ENCODE assay signal across 12 mouse cellular contexts in the genomic region with DNA sequence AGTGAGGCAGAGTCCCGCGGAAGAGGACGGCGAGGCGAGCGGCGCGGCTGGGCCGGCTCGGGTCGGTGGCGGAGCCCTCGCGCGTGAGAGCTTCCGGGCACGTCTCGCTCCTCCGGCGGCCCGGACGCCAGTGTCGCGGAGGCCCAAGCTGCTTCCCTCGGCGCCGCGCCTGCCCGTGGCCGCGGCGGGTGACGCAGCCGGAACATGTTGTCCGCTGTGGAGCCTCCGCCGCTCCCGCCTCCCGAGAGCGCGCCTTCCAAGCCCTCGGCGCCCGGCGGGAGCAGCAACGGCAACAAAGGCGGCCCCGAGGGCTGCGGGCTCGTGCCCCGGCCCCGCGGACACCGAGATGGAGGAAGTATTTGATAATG. TPM values are rescaled to one million over a fixed set of nuclear protein-coding genes. Genes with fewer than 3 reads are reported as not detected.
DNase-seq lines count a peak whose midpoint lies in the region; ATAC-seq and TF ChIP-seq lines count a peak whose summit lies in the region.
"Not testable (repeated sequence)": the region's sequence is repeated elsewhere in the genome, so short reads cannot be mapped to it uniquely, and the experiment has no call there.
"Had no signal": no experiment of that assay in that cellular context is flagged by ENCODE, and none has a peak within 500 bp of the region (broad histone marks: within the 10 kb centered on the region; RNA-seq: fewer than 3 reads in every experiment).

No protein-coding gene starts in this region.

- not testable (repeated sequence) for H3K27me3 ChIP-seq in forebrain, embryonic 11.5 days (ENCODE audit: control insufficient read depth, insufficient read depth, low read length); heart, embryonic 14.5 days (ENCODE audit: control insufficient read depth, insufficient read depth, low read length); hindbrain, postnatal 0 days (ENCODE audit: insufficient read depth, low read length); limb, embryonic 13.5 days; lung, embryonic 15.5 days

- WGBS in forebrain, embryonic 11.5 days = 26% methylated on average over 54 of the region's 54 CpGs
- WGBS in heart, embryonic 14.5 days = 25% methylated on average over 54 of the region's 54 CpGs
- WGBS in hindbrain, postnatal 0 days = 34% methylated on average over 54 of the region's 54 CpGs
- 24% methylated on average over 54 of the region's 54 CpGs for WGBS in limb, embryonic 13.5 days
- 23% methylated on average over 52 of the region's 54 CpGs for WGBS in lung, embryonic 15.5 days

- DNase-seq in ZHBTc4 (ENCODE audit: low read depth, low spot score) = peak; percentile 48
- peak; percentile 45 for DNase-seq in forebrain, embryonic 11.5 days (ENCODE audit: low spot score)
- DNase-seq in hindbrain, postnatal 0 days (ENCODE audit: low spot score) = peak; percentile 0
- DNase-seq in neural tube, embryonic 10.5 days (ENCODE audit: extremely low spot score, low spot score) = peak; percentile 13
- peak; percentile 34 for DNase-seq in yolk sac, embryonic 10.5 days (ENCODE audit: low spot score)

- ATAC-seq in forebrain, embryonic 11.5 days (replicated peaks; ENCODE audit: low FRiP score) = 0 out of 2 replicates have a peak, but pooled peaks have one; percentile 30
- ATAC-seq in heart, embryonic 14.5 days (ENCODE audit: insufficient number of reproducible peaks, insufficient read depth, low FRiP score, low read depth); hindbrain, postnatal 0 days; limb, embryonic 13.5 days (ENCODE audit: low FRiP score, low read depth): not testable (repeated sequence)
- ATAC-seq in lung, embryonic 15.5 days (ENCODE audit: borderline replicate concordance, extremely low read depth, low FRiP score, low TSS enrichment) = 0 out of 2 replicates have a peak, but pooled peaks have one; percentile 14

- not testable (repeated sequence) for H3K27ac ChIP-seq in forebrain, embryonic 11.5 days (ENCODE audit: low read depth, low read length); heart, embryonic 14.5 days (replicated peaks in 1 of 2; ENCODE audit: control insufficient read depth in 1 of 2, insufficient read depth in 1 of 2, low read depth in 2 of 2, low read length in 2 of 2); hindbrain, postnatal 0 days; limb, embryonic 13.5 days; lung, embryonic 15.5 days

- not testable (repeated sequence) for H3K4me3 ChIP-seq in forebrain, embryonic 11.5 days (ENCODE audit: low read depth, low read length); lung, embryonic 15.5 days
- H3K4me3 ChIP-seq in heart, embryonic 14.5 days (ENCODE audit: control insufficient read depth in 1 of 2, insufficient read depth in 1 of 2, low read depth in 1 of 2, low read length in 2 of 2) = peak overlapping the region; percentile 16 to 28; a peak in 3 of 4 replicates
- peak overlapping the region; percentile 16 for H3K4me3 ChIP-seq in hindbrain, postnatal 0 days (ENCODE audit: low read length)
- peak overlapping the region; percentile 28 for H3K4me3 ChIP-seq in limb, embryonic 13.5 days

- peak overlapping the region; percentile 15; the same call in 1 of the 2 replicates for H3K4me2 ChIP-seq in forebrain, embryonic 11.5 days (ENCODE audit: low read depth, low read length, severe bottlenecking)
- peak overlapping the region; percentile 50 for H3K4me2 ChIP-seq in heart, embryonic 14.5 days (ENCODE audit: low read length)
- not testable (repeated sequence) for H3K4me2 ChIP-seq in hindbrain, postnatal 0 days (ENCODE audit: low read depth, low read length)
- peak overlapping the region; percentile 46 for H3K4me2 ChIP-seq in limb, embryonic 13.5 days (replicated peaks)
- peak overlapping the region; percentile 23; the same call in 1 of the 2 replicates for H3K4me2 ChIP-seq in lung, embryonic 15.5 days

- not testable (repeated sequence) for TF ChIP-seq CTCF in hindbrain, postnatal 0 days (IDR thresholded peaks at IDR 0.05; ENCODE audit: low read depth)

- H3K9ac ChIP-seq in forebrain, embryonic 11.5 days (ENCODE audit: low read length); heart, embryonic 14.5 days (ENCODE audit: low read length); hindbrain, postnatal 0 days (replicated peaks; ENCODE audit: low read length); limb, embryonic 13.5 days; lung, embryonic 15.5 days: not testable (repeated sequence)

- H3K4me1 ChIP-seq in forebrain, embryonic 11.5 days (replicated peaks; ENCODE audit: control insufficient read depth, insufficient read depth, low read length); heart, embryonic 14.5 days (ENCODE audit: control insufficient read depth in 2 of 2, insufficient read depth in 2 of 2, low read length in 2 of 2); hindbrain, postnatal 0 days (ENCODE audit: insufficient read depth, low read length); limb, embryonic 13.5 days; lung, embryonic 15.5 days: not testable (repeated sequence)

- H3K9me3 ChIP-seq in forebrain, embryonic 11.5 days (ENCODE audit: control insufficient read depth, low read length) = peaks cover 10% of the 10 kb centered on the region
- peaks cover 16% of the 10 kb centered on the region for H3K9me3 ChIP-seq in heart, embryonic 14.5 days (ENCODE audit: control insufficient read depth, low read length)
- peaks cover 21% of the 10 kb centered on the region for H3K9me3 ChIP-seq in hindbrain, postnatal 0 days (ENCODE audit: low read length)
- H3K9me3 ChIP-seq in limb, embryonic 13.5 days = peaks cover 43% of the 10 kb centered on the region
- peaks cover 16% of the 10 kb centered on the region for H3K9me3 ChIP-seq in lung, embryonic 15.5 days

- not testable (repeated sequence) for H3K36me3 ChIP-seq in forebrain, embryonic 11.5 days (ENCODE audit: control insufficient read depth, insufficient read depth, low read length); heart, embryonic 14.5 days (ENCODE audit: control insufficient read depth, insufficient read depth, low read length); hindbrain, postnatal 0 days (ENCODE audit: insufficient read depth, low read length); limb, embryonic 13.5 days; lung, embryonic 15.5 days

RNA-seq across cellular contexts. Expression of a gene that starts 29.7 kb away (rescaled TPM):
- polyA plus RNA-seq in forebrain, embryonic 11.5 days (2014; fragmentation: Nextera tagmentation; extraction: Ambion mirVana) = 0.31 TPM in 1 of 2 replicates, not detected in the other
- not detected in 2 replicates for polyA plus RNA-seq in heart, embryonic 14.5 days (2014; fragmentation: Nextera tagmentation; extraction: Ambion mirVana)
- 0.05 TPM in 1 of 2 replicates, not detected in the other for total RNA-seq in hindbrain, postnatal 0 days (2014; rRNA removed)
- 0.15 and 0.28 TPM in 2 replicates for polyA plus RNA-seq in hindbrain, postnatal 0 days (2015; fragmentation: Nextera tagmentation; extraction: Ambion mirVana)
- 0.13 and 0.15 TPM in 2 replicates for polyA plus RNA-seq in limb, embryonic 13.5 days (2015; fragmentation: Nextera tagmentation; extraction: Ambion mirVana)
- polyA plus RNA-seq in lung, embryonic 15.5 days (2015; fragmentation: Nextera tagmentation; extraction: Ambion mirVana) = 0.20 TPM in 1 of 2 replicates, not detected in the other
- total RNA-seq: gastrocnemius, adult 18-20 months; neutrophil, adult 5-6 weeks had no signal
- polyA plus RNA-seq: spleen, adult 2 months; thymus, adult 2 months had no signal
